Mouse (Mus musculus) adrenal gland (tissue): ENCODE measurements around the gene Dennd2c.
"Not testable (repeated sequence)": the region's sequence is repeated elsewhere in the genome, so short reads cannot be mapped to it uniquely, and the experiment has no call there.

Experiments used
- intact Hi-C: fragments of 180-260 bp; cut with DNase I; formaldehyde crosslinking; loops from one replicate; pipeline ENCODE4 v1.15.1; 2025

Gene Dennd2c

GRCm38 (mm10) chr3:103107565-103108240 is 5.3 kb downstream of the Dennd2c start:
- intact Hi-C loops = no loop called here

- intact Hi-C loops = no loop called here
Observed at GRCm38 (mm10) chr3:103112216-103112615, 9.8 kb downstream of the Dennd2c start.

DNA sequence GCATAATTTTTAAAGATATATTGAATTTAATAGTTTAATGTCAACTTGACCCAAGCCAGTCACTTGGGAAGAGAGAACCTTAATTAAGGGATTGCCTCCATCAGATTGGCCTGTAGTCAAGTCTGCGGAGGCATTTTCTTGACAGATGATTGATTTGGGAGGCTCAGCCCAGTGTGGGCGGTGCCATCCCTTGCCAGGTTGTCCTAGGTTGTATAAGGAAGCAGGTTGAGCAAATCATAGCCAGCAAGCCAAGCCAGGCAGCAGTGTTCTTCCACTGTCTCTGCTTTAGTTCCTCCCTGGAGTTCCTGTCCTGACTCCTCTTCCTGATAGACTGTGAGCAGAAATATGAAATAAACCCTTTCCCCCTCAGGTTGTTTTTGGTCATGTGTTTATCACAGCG is 21.2 kb downstream of the Dennd2c start:
- intact Hi-C loops = no loop called here

DNA sequence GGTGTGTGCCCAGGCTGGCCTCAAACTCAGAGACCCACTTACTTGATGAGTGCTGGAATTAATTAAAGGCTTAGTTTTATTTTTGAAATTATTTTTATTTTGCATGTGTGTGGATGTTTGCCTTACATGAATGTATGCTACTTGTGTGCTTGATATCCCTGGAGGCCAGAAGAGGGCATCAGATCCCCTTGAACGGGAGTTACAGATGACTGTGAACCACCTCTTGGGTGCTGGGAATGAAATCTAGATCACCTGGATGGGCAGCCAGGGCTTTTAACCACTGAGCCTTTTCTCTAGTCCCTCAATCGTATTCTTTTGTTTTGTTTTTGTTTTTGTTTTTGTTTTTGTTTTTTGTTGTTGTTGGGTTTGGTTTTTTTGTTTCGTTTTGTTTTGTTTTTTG is 23.7 kb downstream of the Dennd2c start:
- intact Hi-C loops = no loop called here

GRCm38 (mm10) chr3:103127177-103127576 is 24.8 kb downstream of the Dennd2c start:
- intact Hi-C loops = no loop called here

GRCm38 (mm10) chr3:103127721-103128120 is 25.3 kb downstream of the Dennd2c start:
- intact Hi-C loops = no loop called here

DNA sequence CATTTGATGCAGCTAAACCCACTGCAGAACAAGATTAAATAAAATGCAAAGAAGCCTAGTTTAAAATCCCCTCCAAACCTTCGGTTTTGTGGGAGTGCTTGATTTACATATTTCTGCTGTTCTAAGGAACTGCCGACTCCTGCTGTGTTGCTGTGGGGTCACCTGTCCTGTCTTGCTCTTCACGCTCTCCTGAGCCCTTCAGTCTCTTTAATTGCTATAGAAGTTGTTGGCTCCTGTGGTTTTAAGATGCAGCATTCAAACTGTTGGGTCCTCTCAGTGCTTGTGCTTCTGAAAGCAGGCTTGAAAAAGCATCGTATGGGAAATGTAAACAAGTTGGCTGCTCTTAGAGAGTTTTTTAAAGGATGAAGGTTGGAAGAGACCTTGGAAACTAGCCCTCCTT is 25.8 kb downstream of the Dennd2c start:
- intact Hi-C loops = no loop called here

DNA sequence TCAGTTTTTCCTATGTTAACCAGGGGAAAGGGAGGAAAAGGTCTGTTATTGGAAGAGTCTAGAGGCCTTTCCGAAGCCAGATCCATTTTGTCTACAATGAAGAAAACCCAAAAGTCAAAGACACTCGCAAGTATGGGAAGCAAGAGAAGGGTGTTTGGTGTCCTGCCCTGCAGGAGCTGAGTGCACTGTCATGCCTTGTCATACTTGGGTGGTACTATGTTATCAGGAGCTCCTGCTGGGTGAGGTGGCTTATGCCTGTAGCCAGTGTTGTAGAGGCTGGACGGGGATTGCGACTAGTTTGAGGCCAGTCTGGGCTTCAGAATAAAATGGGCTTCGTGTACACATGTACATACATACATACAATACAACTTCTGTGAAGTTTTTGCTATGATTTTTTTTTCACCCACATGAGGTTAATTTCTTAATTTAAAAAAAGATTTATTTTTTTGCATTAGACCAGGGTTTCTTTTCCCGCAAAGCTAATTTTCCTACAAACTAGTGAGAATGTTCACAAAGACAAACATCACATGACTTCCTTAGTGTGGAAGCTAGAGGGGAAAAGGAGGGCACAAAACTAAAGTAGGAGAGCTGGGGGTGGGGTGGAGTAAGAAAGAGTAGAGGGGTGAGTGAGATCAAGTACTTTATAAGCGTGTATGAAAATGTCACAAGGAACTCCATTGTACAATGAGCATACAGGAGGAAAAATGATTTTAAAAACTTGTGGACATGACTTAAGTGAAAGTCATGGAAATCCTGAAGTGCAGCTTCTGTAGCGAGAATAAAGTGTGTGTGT is 27.2 kb downstream of the Dennd2c start:
- intact Hi-C loops = no loop called here

GRCm38 (mm10) chr3:103130236-103130751 is 27.9 kb downstream of the Dennd2c start:
- intact Hi-C loops = no loop called here

- intact Hi-C loops = no loop called here
Observed at GRCm38 (mm10) chr3:103133098-103133497, 30.7 kb downstream of the Dennd2c start.

GRCm38 (mm10) chr3:103136414-103137077 is 34.1 kb downstream of the Dennd2c start:
- intact Hi-C loops = no loop called here

DNA sequence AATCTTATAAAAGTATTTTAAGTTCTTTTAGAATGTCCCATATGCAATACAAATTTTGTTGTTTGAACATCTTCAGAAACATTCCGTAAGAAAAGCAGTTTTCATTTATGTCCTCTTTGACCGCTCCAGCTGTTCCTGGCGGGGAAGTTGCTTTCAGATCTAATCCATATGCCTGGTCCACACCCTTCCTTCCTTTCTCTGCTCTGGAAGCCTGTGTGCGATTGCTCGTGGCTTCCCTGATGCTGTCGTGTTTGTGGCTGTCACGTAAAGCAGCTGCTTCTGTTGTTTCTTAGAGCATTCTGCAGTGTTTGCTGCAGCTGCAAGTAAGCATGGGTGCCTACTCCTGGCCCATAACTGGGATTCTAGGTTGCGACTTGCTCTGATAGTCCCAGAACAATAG is 36.6 kb downstream of the Dennd2c start:
- intact Hi-C loops = no loop called here

DNA sequence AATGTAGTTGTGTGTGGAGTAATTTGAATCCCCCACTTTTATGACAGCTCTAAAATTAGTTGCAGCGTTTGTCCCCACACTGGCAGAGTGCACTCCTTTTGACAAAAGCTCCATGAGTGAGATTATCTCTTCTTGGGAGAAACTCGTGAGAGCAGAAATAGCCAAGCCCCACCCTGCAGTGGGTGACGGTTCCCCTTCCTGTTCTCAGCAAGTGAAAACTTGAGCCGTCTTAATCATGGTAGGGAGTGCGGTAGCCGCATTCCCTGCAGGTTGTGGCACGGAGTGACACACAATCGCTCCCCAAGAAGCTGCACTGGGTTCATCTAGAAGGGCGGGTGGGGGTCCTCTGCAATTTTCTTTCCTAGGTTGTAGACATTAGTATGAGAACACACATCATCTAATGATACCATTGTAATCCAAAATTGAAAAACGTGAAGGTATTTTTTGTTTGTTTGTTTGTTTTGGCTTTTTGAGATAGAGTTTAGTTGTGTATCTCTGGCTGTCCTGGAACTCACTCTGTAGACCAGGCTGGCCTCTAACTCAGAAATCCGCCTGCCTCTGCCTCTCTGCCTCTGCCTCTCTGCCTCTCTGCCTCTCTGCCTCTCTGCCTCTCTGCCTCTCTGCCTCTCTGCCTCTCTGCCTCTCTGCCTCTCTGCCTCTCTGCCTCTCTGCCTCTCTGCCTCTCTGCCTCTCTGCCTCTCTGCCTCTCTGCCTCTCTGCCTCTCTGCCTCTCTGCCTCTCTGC is 37.9 kb downstream of the Dennd2c start:
- intact Hi-C loops = not testable (repeated sequence)

- intact Hi-C loops = no loop called here
Observed at GRCm38 (mm10) chr3:103141287-103141686, 38.9 kb downstream of the Dennd2c start.

DNA sequence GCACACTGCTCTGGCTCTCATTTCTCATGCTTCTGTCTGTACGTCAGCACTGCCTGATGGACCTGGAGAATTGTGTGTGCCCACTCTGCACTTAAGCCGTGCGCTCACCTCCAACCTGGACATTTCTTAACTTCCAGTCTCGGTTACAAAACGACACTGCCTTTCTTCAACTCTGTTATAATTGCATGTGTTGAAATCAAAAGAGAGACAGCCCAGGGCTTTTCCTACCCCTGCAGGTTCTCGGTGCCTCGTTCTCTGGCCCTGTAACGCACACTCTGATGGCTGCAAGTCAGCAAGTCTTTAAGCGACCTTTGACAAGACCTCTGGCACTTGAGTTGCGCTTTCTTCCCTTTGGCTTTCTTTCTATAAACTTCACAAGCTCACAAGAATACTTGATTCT is 40.0 kb downstream of the Dennd2c start:
- intact Hi-C loops = no loop called here

- intact Hi-C loops = loop anchor here (5.0 kb wide), 1 partner anchor 43 kb away; the partner anchor contains the start of gene Dennd2c
Observed at GRCm38 (mm10) chr3:103145336-103145735, 42.9 kb downstream of the Dennd2c start.

DNA sequence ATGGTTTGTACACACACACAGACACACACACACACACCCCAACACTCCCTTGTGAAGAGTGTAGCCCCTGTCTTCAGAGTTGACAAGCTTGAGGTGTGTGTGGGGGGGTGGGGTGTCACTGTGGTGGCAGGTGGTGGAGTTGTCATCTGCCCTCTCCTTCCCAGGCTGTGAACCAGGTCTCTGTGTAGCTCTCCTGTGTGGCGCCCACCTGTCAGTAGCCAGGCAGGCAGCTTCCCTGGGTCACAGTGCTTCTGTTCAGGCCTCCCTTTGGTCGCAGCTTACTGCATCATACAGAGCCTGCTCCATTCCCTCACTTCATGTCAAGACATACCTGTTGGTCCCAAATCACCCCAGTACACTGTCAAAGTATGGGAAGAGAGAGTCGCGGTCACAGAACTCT is 43.4 kb downstream of the Dennd2c start:
- intact Hi-C loops = loop anchor here (5.0 kb wide), 1 partner anchor 43 kb away; the partner anchor contains the start of gene Dennd2c

DNA sequence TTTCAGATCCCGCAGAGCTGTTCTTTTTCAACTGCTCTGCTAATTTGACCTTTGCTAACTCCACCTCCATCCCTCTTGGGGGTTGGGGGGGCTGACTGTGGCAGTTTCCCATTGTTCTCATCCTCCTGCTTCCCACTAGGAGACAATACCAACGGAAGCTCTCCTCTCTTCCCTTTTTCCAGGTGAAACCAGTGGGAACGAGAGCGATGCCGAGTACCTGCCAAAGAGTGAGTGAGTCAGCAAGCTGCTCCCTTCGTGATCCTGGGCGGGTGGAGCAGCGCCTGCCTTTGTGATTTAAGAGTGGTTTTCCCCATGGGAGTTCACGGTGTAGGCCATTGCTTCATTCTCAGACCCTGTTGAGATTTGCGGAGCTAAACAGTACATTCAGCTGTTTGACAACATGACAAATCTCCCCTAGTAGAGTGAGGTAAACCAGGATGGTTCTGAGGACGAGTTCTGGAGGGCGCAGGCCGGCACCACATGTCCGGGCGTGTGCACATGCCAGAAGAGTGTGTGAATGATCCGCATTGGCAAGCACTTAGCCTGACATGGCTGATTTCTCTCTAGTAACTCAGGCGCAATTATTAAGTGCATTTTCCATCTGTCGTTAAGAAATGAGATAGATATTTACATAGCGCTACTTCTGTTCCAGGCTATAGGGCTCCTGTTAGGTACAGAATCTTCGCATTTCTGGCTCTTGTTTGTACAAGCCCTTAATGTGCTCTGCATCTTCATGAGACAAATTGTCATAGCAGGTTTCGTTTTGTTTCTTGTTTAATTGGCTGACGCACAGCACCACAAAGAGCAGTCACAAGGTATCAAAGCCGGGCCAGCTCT is 44.1 kb downstream of the Dennd2c start:
- intact Hi-C loops = loop anchor here (5.0 kb wide), 1 partner anchor 44 kb away; the partner anchor contains the start of gene Dennd2c

GRCm38 (mm10) chr3:103147775-103148174 is 45.4 kb downstream of the Dennd2c start:
- intact Hi-C loops = loop anchor here (5.0 kb wide), 1 partner anchor 45 kb away; the partner anchor contains the start of gene Dennd2c

DNA sequence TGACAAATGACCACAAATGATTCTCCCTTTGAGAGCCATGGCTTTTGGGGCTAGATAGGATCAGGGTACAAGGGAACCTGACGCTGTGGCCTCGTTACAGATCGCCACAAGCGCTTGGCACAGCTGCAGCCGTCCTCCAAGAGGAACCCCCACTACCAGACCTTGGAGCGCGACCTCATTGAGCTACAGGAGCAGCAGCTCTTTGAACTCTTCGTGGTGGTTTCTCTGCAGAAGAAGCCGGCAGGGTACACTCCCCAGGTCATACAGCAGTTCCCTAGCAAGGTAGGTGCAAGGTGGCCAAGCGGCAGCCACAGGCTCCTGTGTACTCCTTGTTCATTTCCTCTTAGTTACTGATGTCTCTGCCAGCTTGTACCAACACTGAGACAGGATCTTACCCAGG is 46.5 kb downstream of the Dennd2c start:
- intact Hi-C loops = loop anchor here (5.0 kb wide), 1 partner anchor 47 kb away; the partner anchor contains the start of gene Dennd2c
